Mouse (Mus musculus) c-Kit-positive CD71-positive TER-119-negative erythroid progenitor cells, embryonic 14.5 days (primary cell): ENCODE measurements around the gene Zmiz1.

ENCODE experiments used
- DNase-seq: peaks from one replicate; pipeline ENCODE4 v3.0.0-alpha.2; 2013; ENCODE audit warnings: low read depth

The Zmiz1 gene

GRCm38 (mm10) chr14:25559907-25560306 is 100.9 kb downstream of the Zmiz1 start:
- no peak for DNase-seq

GRCm38 (mm10) chr14:25560841-25561240 is 101.9 kb downstream of the Zmiz1 start:
- DNase-seq = no peak

- no peak for DNase-seq
These were observed 102.7 kb downstream of the Zmiz1 start for GRCm38 (mm10) chr14:25561716-25562115.

GRCm38 (mm10) chr14:25562447-25562846 is 103.5 kb downstream of the Zmiz1 start:
- DNase-seq = no peak

GRCm38 (mm10) chr14:25562909-25563308 is 103.9 kb downstream of the Zmiz1 start:
- no peak for DNase-seq

- DNase-seq = no peak
These were observed 105.6 kb downstream of the Zmiz1 start for GRCm38 (mm10) chr14:25564577-25564976.

- peak; percentile 49 for DNase-seq
These were observed 106.5 kb downstream of the Zmiz1 start for GRCm38 (mm10) chr14:25565344-25566088.

GRCm38 (mm10) chr14:25567245-25567644 is 108.3 kb downstream of the Zmiz1 start:
- peak; percentile 53 for DNase-seq

GRCm38 (mm10) chr14:25567837-25568236 is 108.9 kb downstream of the Zmiz1 start:
- DNase-seq = peak; percentile 38

GRCm38 (mm10) chr14:25574047-25574870 is 115.3 kb downstream of the Zmiz1 start:
- DNase-seq = peak; percentile 20

- no peak for DNase-seq
These were observed 117.7 kb downstream of the Zmiz1 start for GRCm38 (mm10) chr14:25576642-25577041.

GRCm38 (mm10) chr14:25577431-25577830 is 118.4 kb downstream of the Zmiz1 start:
- no peak for DNase-seq

GRCm38 (mm10) chr14:25579597-25579996 is 120.6 kb downstream of the Zmiz1 start:
- DNase-seq = no peak

- DNase-seq = no peak
These were observed 121.4 kb downstream of the Zmiz1 start for GRCm38 (mm10) chr14:25580397-25580796.

- no peak for DNase-seq
These were observed 123.6 kb downstream of the Zmiz1 start for GRCm38 (mm10) chr14:25582603-25583002.

GRCm38 (mm10) chr14:25583899-25584298 is 124.9 kb downstream of the Zmiz1 start:
- no peak for DNase-seq

- DNase-seq = no peak
These were observed 126.7 kb downstream of the Zmiz1 start for GRCm38 (mm10) chr14:25585545-25586301.

GRCm38 (mm10) chr14:25586846-25587486 is 128.0 kb downstream of the Zmiz1 start:
- DNase-seq = no peak

GRCm38 (mm10) chr14:25587487-25588001 is 128.6 kb downstream of the Zmiz1 start:
- DNase-seq = no peak

GRCm38 (mm10) chr14:25588156-25588555 is 129.2 kb downstream of the Zmiz1 start:
- no peak for DNase-seq
